Mouse (Mus musculus) large intestine, adult 2 months (tissue): ENCODE data around the gene Cd151. TPM values are rescaled to one million over a fixed set of nuclear protein-coding genes. Genes with fewer than 3 reads are reported as not detected.

Source experiments
- polyA plus RNA-seq: library from polyadenylated mRNA; depleted of rRNA; stranded (reverse); fragments of >200 nt; gene quantifications from 2 replicates; pipeline ENCODE4 v1.2.3, GENCODE M21; 2012; rRNA removed

The Cd151 gene
- polyA plus RNA-seq, 1 experiment = 255 TPM

Other genes with a start within 250 kb of the Cd151 start
- gene Phrf1, start 238.6 kb upstream of the Cd151 start, polyA plus RNA-seq = 23.1 and 24.7 TPM in 2 replicates
- gene Irf7, start 200.9 kb upstream of the Cd151 start, polyA plus RNA-seq = 159 and 210 TPM in 2 replicates
- 611 and 677 TPM in 2 replicates for gene Cdhr5, start 190.6 kb upstream of the Cd151 start, polyA plus RNA-seq
- 226 and 321 TPM in 2 replicates for gene Sct, start 188.3 kb upstream of the Cd151 start, polyA plus RNA-seq
- gene Drd4, start 175.4 kb upstream of the Cd151 start, polyA plus RNA-seq = 0.08 and 0.21 TPM in 2 replicates
- gene Deaf1, start 139.7 kb upstream of the Cd151 start, polyA plus RNA-seq = 17.5 and 19.9 TPM in 2 replicates
- gene Tmem80, start 139.7 kb upstream of the Cd151 start, polyA plus RNA-seq = 33.3 and 37.2 TPM in 2 replicates
- gene Eps8l2, start 128.5 kb upstream of the Cd151 start, polyA plus RNA-seq = 314 and 414 TPM in 2 replicates
- gene Taldo1, start 75.2 kb upstream of the Cd151 start, polyA plus RNA-seq = 554 and 560 TPM in 2 replicates
- gene Gatd1, start 53.3 kb upstream of the Cd151 start, polyA plus RNA-seq = 54.0 and 56.7 TPM in 2 replicates
- gene Cend1, start 37.9 kb upstream of the Cd151 start, polyA plus RNA-seq = 2.0 and 2.9 TPM in 2 replicates
- 214 and 297 TPM in 2 replicates for gene Slc25a22, start 29.5 kb upstream of the Cd151 start, polyA plus RNA-seq
- 13.0 and 17.0 TPM in 2 replicates for gene Pidd1, start 23.4 kb upstream of the Cd151 start, polyA plus RNA-seq
- 642 and 693 TPM in 2 replicates for gene Rplp2, start 20.0 kb upstream of the Cd151 start, polyA plus RNA-seq
- gene Pnpla2, start 12.2 kb upstream of the Cd151 start, polyA plus RNA-seq = 185 and 198 TPM in 2 replicates
- gene Cracr2b, start 6.3 kb upstream of the Cd151 start, polyA plus RNA-seq = 38.6 and 41.4 TPM in 2 replicates
- 40.0 and 43.9 TPM in 2 replicates for gene Polr2l, start 7.7 kb downstream of the Cd151 start, polyA plus RNA-seq
- gene Tspan4, start 7.8 kb downstream of the Cd151 start, polyA plus RNA-seq = 19.5 and 21.6 TPM in 2 replicates
- 31.5 and 37.0 TPM in 2 replicates for gene Chid1, start 72.5 kb downstream of the Cd151 start, polyA plus RNA-seq
- gene Ap2a2, start 94.8 kb downstream of the Cd151 start, polyA plus RNA-seq = 66.6 and 81.1 TPM in 2 replicates
- 0.05 and 0.12 TPM in 2 replicates for gene Muc6, start 187.9 kb downstream of the Cd151 start, polyA plus RNA-seq
- gene Muc2, start 222.9 kb downstream of the Cd151 start, polyA plus RNA-seq = 2,371 and 2,442 TPM in 2 replicates